Mouse (Mus musculus) spleen, adult 2 months (tissue): ENCODE results near the gene Sstr5.

Experiments
- CTCF ChIP-seq: fragments of 200-500 bp; IDR thresholded peaks from 2 replicates; pipeline ENCODE4 v1.5.1; 2011; ENCODE audit warnings: mild to moderate bottlenecking, inconsistent platforms; ENCODE audit not compliant: insufficient read depth, insufficient read length, insufficient replicate concordance; ENCODE audit errors: extremely low read depth
- POLR2A ChIP-seq: fragments of 200-500 bp; IDR thresholded peaks from 2 replicates; pipeline ENCODE4 v1.6.1; 2011; ENCODE audit warnings: low read depth, low read length, inconsistent platforms

- TF ChIP-seq POLR2A: no peak
- TF ChIP-seq CTCF: no peak
Observed at GRCm38 (mm10) chr17:25502599-25502998, 5.5 kb upstream of the Sstr5 start.
